Mouse (Mus musculus): ENCODE data around the gene Capn15.

The Capn15 gene

DNA sequence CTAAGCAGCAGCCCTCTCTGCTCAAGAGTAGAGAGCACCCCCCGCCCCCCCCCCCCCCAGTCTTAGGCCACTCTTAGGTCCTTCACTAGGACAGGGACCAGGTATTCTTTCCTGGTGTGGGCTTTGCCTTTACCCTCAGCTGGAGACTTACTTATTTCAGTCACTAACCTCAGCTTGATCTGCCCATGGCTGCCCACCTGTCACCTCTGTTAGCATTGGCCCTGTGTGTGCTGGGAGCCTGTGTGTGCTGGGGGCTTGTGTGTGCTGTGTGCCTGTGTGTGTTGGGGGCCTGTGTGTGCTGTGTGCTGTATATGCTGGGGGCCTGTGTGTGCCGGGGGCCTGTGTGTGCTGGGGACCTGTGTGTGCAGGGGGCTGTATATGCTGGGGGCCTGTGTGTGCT lies 30.9 kb downstream of the Capn15 start:
- DNase-seq (ENCODE audit: low read depth) = no peak

DNA sequence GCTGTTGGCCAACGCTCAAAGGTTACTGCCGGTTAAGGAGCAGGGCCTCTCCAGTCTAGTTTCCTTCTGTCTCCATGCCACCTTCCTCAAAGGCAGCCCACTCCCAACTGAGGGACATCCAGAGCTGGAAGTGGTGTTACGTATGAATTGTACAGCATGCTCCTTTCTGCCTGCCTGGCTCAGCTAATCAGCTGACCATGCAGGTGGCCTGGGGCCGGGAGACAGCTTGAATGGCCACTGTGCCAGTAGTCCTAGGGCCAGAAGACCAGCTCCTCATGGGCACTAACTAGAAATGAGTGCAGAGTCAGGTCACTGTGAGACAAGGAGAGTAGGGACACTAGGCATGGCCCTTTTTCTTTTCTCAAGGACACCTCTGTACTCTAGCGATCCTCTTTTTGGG lies 32.4 kb downstream of the Capn15 start:
- DNase-seq (ENCODE audit: low read depth) = no peak

DNA sequence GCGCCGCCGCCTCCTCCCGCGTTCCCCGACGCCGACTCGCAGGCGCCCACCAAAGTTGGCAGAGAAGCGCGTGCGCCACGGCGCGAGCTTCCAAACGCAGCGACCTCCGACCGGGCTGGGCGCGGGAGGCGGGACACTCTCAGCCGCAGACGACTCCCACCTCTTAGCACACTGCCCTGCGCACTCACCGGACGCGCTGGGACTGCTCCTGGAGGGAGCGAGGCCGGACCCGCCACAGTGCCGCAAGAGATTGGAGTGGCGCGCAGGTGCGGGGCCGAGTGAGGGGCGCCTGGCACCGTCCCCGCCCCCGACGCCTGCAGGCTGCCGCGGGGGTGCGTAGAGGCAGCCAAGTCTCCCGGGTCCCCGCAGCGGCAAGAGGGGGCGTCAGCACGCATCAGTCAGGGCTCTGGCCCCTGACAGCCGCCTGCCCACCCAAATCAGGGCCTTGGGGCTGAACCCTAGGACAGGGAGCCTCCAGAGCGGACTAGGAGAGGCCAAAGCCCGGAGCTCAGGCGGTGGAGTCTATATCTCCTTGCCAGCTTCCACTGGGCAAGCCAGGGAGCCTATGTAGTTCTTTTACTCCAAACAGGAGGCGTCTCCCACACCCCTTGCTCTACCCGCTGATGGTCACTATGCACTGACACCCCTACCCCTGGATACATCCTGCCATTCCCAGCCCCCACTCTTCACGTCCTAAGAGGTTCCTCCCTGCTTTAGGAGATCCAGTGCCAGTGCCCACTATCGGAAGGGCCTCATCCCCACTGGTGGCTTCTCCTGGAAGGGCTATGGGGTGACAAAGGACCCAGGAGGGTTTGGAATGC lies 33.6 kb downstream of the Capn15 start, which contains the start of gene A930017K11Rik:
TSS of gene A930017K11Rik (minus strand) at position 763 of the 821 bp plus-strand sequence.
- DNase-seq (ENCODE audit: low read depth) = no peak

DNA sequence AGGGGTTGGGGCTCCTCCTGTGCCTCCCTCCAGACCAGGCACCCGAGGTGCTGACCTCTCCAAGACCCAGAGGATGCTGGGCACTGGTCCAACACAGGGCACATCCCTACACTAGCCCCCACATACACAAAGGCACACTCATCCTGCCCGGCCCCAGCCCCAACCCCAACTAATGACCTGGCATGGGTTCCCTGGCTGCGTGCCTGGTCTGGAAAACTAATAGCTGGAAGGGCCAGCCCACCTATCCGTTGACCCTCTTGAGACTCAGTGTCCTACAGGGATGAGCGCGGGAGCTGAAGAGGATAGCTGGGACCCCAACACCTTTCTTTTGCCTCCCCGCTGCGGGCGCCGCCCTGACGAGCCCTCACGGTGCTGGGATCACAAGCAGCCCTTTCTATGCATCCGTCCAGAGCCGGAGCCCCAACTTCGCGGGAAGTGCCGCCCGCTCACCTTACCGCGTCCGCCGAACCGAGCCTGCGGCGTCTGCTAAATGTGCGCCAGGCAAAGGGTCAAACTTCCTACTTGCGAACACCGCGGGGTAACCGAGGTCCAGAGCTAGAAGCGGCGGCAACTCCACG lies 34.3 kb downstream of the Capn15 start:
- DNase-seq (ENCODE audit: low read depth) = no peak

DNA sequence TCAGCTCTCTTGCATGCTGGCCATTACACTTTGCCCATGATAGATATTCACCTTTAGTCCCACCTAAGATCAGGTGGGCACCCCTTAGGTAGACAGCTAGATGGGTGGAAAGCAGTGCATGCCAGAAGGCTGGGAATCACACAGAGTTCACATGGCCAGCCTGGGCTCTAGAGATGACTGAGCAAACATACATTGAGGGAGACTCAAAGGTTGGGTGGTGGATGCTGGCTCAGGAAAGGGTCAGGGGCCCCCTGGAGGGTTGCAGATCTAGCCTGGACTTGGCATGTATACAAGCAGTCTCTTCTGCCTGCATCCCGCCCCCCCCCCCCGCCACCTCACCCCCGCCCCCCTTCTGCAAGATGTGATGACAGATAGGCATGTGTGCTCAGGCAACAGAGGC lies 34.9 kb downstream of the Capn15 start:
- DNase-seq (ENCODE audit: low read depth) = no peak

DNA sequence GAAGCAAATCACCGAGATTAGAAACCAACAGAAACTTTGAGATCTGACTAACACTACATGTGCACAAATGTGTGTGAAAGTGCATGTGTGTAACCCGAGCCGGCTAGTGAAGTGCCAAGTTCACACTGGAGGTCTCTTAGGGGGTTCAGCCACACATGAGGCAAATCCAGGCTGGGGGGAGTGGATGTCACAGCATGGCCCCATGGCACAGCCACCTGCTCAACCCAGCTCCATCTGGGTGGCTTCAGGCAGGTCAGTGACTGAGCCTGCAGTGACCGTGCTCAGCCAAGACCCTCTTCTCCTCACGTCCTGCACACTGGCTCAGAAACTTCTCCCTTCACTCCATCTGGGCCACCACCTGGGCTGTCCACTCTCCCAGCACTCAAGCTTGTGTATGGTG lies 35.6 kb downstream of the Capn15 start:
- no peak for DNase-seq (ENCODE audit: low read depth)

DNA sequence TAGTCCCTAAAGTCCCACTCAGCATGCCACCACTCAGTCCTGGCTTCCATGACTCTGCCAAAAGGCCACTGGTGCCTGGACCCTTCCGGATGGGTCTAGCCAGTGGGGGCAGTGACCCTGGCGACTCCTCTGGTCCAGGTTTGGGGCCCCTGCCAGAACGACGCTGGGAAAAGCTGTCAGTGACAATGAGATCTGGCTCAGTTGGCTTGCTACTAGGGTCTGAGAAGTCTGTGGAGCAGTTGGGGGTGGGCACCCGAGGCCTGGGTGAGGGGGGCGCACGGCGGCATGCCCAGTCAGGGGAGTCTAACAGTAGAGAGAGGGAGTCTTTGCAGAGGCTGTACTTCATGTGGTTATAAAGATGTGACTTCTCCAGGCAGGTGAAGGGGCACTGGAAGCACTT lies 37.5 kb downstream of the Capn15 start:
- DNase-seq (ENCODE audit: low read depth) = no peak

DNA sequence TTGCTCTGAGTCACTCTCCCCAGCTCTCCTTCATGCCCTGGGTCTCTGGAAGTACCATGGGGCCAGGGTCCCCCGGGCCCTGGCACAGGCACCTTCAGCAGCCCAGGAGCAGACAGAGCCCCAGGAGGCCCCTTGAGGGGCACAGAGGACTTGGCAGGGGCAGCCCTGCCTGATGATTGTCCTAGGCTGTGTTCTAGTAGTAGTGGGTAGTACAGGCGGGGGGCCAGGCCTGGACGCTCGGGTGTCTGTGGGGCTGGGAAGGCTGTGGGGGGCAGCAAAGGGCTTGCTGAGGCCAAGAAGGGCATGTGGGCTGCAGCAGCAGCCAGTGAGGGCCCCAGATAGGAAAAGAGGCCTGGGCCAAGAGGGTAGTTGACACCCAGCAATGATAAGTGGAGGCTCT lies 38.0 kb downstream of the Capn15 start:
- DNase-seq (ENCODE audit: low read depth) = no peak

DNA sequence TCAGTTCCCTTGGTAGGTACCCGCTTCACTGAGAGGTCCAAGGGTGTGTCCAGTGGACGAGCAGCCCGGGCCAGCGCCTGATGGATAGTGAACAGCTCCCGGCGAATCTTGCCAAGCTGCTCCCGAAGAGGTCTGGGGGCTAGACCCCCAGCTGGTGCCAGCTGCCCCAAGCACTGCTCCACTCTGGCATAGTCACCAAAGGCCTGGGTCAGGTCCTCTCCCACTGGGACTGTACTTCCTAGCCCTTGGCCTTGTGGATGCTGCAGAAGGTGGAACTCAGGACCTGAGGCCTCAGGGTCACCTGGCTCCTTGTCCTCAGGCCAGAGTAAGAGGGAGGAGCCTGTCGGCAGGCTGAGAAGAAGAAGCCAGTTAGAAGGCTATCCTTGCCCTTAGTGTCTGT lies 38.7 kb downstream of the Capn15 start:
- no peak for DNase-seq (ENCODE audit: low read depth)

DNA sequence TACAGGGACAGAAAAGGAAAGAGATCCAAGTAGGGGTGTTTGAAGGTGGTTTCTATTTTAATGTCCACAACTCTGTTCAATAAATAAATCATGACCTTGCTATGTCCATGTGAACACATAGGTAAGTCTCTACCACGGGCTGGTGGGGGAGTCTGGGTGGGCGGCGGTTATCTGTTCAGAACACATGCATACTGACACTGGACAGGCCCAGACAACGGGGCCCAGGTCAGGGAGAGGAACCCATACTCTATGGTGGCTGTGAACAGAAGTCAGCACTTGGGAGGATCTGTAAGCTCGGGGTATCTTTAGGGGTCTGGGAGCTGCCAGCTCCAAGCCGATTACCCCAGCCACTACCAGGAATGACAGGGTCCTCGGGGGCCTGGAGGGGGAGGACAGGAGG lies 39.2 kb downstream of the Capn15 start:
- no peak for DNase-seq (ENCODE audit: low read depth)

DNA sequence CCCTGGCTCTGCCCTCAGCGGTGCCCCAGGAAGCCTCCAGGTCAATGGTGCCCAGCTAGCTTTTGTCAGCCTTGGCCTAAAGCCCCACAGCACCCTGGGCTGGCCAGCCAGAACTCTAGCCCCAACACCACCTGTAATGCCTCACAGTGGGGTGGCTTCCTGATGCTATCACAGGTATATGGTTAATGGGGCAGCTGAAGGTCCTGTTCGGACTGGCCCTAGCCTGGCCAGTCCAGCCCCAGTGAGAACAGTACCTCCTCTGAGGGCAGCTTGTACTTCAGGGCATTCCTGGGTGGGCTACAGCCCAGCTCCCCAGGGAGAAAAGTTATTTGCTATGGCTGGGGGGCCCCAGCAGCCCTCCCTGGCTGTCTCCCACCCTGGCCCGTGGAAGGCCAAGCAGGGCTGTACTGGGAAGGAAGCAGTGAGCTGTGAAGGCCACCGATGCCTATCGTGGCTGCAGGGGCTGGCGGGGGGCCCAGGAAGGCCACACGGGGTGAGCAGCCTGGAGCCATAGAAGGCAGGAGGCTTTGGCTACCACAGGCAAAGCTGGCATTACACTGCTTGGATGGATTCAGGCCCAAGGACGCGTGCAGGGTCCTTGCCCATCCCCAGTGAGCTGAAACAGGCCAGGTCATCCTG lies 40.0 kb downstream of the Capn15 start:
- DNase-seq (ENCODE audit: low read depth) = no peak

DNA sequence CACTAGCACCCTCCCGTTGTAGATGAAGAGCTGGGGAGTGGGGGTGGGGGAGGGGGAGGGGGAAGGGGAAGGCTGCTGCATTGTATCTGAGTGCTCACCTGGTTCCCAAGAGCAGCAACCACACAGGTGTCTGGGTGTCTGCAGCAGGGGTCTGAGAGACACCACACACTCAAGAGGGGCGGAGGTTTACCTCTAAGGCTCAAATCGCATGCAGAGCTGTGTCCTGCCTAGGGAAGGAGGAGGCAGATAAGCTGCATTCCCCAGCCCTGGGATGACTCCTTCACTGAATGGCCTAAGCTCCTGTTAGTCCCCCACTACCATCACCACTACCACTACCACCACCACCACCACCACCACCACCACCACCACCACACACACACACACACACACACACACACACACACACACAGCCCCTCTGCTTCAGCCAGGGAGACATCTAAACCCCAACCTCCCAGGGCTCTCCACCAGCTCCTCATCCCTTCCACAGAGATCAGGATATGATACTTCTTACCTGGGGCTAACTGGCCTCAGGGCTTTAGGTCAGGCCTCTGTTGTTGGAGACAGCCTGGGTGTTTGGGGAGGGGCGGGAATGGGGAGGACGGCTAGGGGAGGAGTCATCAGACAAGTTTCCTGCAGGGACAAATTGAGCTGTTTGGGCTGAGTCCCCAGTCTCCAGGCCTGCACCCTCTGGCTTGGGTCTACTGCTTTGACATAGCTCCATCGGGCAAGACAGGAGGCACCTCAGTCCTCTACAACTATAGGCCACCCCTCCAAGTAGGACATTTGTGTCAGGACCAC lies 41.0 kb downstream of the Capn15 start, which contains the start of the genes Pigq and Nhlrc4:
TSS of gene Pigq (minus strand) at position 571 of the 798 bp plus-strand sequence.
TSS of gene Nhlrc4 (minus strand) at position 596 of the 798 bp plus-strand sequence.
- no peak for DNase-seq (ENCODE audit: low read depth)

DNA sequence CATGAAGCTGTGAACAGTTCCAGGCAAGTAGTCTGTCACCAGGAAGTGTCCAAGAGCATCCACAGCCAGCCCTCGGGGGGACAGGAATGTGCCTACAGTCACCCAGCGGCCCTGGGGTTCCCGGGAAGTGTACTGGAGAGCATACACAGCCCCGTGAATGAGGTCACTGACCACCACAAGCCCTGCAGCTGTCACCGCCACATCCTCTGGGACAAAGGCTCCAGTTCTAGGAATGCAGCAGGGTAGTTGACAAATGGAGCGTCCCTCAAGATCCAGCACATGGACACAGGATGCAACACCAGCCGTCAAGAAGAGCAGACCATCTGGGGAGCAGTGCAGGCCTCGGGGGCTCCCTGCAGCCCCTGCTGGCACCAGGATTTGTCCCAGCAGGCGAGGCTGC lies 41.8 kb downstream of the Capn15 start:
- no peak for DNase-seq (ENCODE audit: low read depth)

DNA sequence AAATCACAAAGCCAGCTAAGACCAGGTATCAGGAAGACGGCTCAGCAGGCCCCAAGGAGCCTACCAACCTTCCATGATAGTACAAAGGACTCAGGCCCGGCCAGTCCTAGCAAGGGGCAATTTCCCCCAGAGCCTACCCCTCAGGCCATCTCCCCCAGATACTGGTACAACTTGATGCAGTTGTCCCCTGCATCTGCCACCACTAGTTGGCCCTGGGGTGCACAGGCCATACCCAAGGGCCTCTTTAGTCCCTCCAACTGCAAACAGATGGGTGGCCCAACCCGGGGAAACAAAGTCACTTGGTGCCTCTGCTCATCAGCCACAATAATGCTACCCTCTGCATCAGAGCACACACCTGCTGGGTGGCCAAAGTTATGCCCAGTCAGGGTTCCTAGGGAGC lies 42.4 kb downstream of the Capn15 start:
- DNase-seq (ENCODE audit: low read depth) = no peak

DNA sequence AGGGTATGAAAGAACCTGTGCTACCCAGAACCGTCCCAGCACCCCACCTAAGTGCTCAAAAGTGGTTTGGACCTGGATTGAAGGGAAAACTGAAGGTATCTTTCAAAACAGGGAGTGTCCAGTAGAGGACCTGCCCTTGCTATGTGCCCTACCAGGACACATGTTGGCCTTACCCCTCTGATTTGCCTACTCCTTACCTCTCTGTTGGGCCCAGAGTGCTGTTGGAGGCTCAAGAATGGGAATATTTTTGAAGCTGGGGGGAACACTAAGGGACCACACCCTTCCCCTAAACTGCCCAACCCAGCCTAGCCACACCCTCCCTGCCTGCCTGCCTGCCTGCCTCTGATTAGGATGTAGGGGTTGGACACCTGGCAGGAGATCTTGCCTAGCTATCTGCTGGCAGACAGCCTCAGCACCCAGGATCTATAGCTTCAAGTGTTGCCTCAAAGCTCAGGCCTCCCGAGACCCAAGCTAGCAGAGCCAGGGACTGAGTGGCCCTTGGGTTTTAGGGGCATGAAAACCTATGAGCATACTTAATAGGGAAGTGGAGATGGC lies 42.9 kb downstream of the Capn15 start:
- no peak for DNase-seq (ENCODE audit: low read depth)

DNA sequence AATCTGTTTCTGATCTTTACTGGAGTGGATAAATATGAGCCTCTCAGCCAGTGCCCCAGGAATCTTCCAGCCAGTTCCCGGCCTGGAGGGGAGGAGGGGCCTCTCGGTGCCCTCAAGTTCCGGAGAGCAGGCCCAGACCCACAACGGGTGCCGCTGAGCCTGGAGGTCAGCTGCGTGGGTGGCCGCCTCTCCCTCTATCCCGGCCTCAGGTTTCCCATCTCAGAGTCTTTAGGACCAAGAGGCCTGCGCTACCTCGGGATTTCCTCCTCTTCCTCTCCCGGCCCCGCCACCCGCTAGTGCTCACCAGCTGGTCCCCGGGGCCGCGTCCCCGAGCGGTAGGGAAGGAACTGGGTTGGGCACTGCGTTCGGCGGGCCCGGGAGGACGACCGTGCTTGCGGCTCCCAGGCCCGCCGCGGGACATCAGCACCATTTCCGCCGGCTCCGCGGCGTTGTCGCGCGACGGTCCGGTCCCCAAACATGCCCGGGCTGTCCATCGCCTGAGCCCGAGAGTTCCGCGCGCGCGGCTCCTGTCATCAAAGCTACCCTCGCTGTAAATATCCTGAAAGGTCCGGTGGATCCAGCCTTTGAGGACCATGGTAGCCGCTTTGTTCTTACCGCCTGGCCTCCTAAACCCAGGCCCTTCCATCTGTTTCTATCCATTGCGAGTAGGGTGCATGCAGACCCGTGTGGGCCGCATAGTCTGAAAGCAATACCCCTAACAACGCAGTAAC lies 43.9 kb downstream of the Capn15 start:
- no peak for DNase-seq (ENCODE audit: low read depth)

DNA sequence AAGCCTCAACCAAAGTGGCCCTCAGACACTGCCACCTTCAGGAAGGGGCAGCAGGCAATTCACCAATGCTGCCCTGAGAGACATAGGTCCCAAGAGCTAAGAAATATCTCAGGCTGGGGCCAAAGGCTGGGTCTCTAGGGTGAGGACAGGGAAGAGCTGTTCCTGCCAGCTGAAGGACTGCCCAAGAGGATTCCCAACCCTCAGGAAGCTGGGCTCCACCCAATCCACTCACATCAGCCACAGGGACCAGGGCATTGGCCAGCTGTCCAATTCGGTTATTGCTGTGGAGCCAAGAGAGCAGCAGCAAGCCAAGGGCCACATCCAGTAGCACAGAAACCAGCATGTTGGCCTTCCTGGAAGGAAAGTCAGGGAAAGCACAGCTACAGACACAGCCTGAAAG lies 51.1 kb downstream of the Capn15 start:
- no peak for DNase-seq (ENCODE audit: low read depth)

DNA sequence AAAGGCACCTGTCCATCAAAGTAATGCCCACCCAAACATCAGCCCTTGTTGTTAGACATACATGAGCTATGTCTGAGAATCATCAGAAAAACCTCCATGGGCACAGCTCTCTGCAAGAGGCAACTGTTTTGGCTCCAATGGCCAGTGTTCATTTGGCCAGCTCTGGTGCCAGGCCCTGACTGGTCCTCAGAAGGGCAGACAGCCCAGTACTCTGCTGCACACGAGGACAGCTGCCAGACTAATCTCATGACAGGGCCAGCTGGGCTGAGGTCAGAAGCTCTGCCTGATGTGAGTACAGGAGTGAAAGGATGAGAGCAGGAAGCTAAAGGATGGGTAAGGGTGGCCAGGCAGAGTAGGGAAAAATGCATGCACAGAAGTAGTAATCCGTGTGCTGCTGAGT lies 60.2 kb downstream of the Capn15 start:
- no peak for DNase-seq (ENCODE audit: low read depth)

DNA sequence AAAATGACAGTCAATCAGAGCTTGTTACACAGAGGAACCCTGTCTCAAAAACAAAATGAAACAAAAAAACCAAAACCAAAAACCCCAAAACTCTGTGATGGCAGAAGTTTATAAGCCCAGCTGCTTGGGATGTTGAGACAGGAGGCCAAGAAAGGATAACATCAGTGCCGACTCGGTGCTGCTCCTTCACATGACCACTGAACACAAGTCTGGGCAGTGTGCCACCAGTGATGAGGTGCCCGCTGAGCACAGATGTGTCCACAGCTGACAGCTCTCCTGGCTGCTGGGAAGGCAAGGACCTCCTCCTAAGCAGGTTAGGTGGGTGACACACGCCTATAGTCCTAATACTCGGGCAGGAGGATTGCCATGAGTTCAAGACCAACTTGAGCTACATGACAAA lies 63.5 kb downstream of the Capn15 start:
- DNase-seq (ENCODE audit: low read depth) = no peak

DNA sequence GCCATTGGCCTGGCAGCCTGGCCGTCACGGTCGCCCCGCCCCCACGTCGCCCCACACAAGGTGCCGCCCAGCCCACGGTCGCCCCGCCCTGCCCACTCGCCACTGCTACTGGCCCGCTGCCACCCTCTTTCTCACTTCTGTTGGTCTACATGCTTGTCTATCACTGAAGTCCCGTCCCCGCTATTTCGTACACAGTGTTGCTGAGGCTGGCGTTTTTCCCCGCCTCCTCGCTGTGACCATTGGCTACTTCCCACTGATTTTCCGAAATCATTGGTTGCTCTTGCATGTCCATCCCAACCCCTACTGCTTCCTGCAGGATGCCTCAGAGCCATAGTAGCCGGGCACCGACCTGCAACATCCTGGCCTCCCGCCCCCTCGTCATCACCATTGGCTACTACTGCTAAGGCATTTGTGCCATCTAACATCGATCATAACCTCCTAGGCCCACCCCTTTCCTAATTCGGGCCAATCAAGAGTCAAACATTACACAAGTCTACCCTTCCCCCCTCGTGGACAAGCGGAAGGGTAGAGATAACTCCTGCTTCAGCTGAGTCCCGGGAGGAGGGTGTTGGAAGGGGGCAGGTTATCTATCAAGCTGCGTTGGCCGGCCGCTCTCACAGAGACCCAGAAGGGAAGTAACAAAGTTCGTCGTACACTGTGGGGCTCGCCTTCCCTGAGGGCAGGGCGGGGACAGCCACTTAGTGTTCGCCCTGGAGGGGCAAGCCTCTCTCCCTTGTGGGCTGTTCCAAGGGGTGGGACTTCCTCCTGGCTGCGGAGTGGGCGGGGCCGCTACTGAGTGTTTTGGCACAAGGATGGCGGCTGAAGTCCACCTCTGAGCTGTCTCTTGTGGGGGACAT lies 65.6 kb downstream of the Capn15 start:
- peak; percentile 100 for DNase-seq (ENCODE audit: low read depth)

Measured in fibroblast of lung, adult 2 months (primary cell).